Mouse (Mus musculus) kidney, adult 2 months (tissue): ENCODE measurements around the gene Gpr158. TPM values are rescaled to one million over a fixed set of nuclear protein-coding genes. Genes with fewer than 3 reads are reported as not detected.
A peak's percentile ranks its signal among the peaks of the same experiment; 100 is the strongest.
"Not testable (repeated sequence)": the region's sequence is repeated elsewhere in the genome, so short reads cannot be mapped to it uniquely, and the experiment has no call there.

Source experiments
- DNase-seq: peaks from one replicate; pipeline ENCODE4 v3.0.0; 2021
- H3K27ac ChIP-seq: fragments of 200-500 bp; 2 replicates; pipeline ENCODE4 v1.5.1; 2012; ENCODE audit warnings: low read depth, low read length, control low read depth, inconsistent platforms; ENCODE audit not compliant: insufficient read depth
- H3K27me3 ChIP-seq: fragments of 200-500 bp; replicated peaks from 2 replicates; pipeline ENCODE4 v1.6.1; 2012; ENCODE audit warnings: mild to moderate bottlenecking, moderate library complexity, low read length, inconsistent platforms; ENCODE audit not compliant: control insufficient read depth, insufficient read depth
- H3K36me3 ChIP-seq: fragments of 200-500 bp; 2 replicates; pipeline ENCODE4 v1.6.1; 2012; ENCODE audit warnings: mild to moderate bottlenecking, moderate library complexity, low read length, inconsistent platforms; ENCODE audit not compliant: control insufficient read depth, insufficient read depth
- H3K4me1 ChIP-seq: fragments of 200-500 bp; 2 replicates; pipeline ENCODE4 v1.6.1; 2011; ENCODE audit warnings: low read length; ENCODE audit not compliant: control insufficient read depth, insufficient read depth
- H3K4me3 ChIP-seq: fragments of 200-500 bp; 2 replicates; pipeline ENCODE4 v1.5.1; 2011; ENCODE audit warnings: mild to moderate bottlenecking, low read depth, low read length, control low read depth; ENCODE audit not compliant: insufficient read depth
- CTCF ChIP-seq: fragments of 200-500 bp; conservative IDR thresholded peaks from 2 replicates; pipeline ENCODE4 v1.5.1; 2011; ENCODE audit warnings: low read depth, mild to moderate bottlenecking, control low read depth, low read length, moderate library complexity, mixed read lengths; ENCODE audit not compliant: insufficient read depth, insufficient read length
- POLR2A ChIP-seq: fragments of 200-500 bp; IDR thresholded peaks from one replicate; pipeline ENCODE4 v1.6.1; 2011; ENCODE audit warnings: low read depth, low read length, control low read depth
- WGBS: fragments of 180-500 bp; shearing (Covaris S2); methylation state at CpG from one replicate; pipeline ENCODE4 v1.1.7; 2018; 5-methylcytosine and 5-hydroxymethylcytosine counted together
- polyA plus RNA-seq: library from polyadenylated mRNA; depleted of rRNA; stranded (reverse); fragments of >200 nt; gene quantifications from 2 replicates; pipeline ENCODE4 v1.2.3, GENCODE M21; 2012

Gene Gpr158
- polyA plus RNA-seq, 1 experiment, result 0.09 TPM

DNA sequence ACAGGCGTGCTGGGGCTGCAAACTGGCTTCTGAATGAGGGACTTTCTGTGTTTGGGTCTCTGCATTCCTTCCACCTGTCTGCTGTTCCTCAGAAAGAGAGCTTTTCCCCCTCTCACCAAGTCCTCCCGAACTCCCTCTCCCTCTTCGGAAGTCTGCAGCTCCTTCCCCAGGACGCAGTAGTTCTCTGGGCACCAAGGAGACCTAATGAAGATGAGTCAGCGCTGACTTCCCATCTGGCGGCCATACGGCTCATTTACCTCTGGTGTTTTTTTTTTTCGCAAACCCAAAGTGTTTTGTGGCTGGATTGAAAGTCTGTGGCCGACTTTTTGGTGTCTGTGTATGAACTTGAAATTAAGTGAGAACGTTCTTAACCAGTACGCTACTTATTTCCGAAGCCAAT, 30.0 kb downstream of the Gpr158 start:
- 82% methylated on average over 12 of the region's 12 CpGs for WGBS
- no peaks in the 10 kb centered on the region for H3K27me3 ChIP-seq
- H3K27ac ChIP-seq, result no peak overlapping the region
- H3K4me3 ChIP-seq, result no peak overlapping the region
- H3K4me1 ChIP-seq, result no peaks in the 10 kb centered on the region; the same call in 1 of the 2 replicates
- no peak for DNase-seq
- TF ChIP-seq POLR2A (no peak), CTCF (no peak)
- no peaks in the 10 kb centered on the region for H3K36me3 ChIP-seq

GRCm38 (mm10) chr2:21399657-21400056, 32.3 kb downstream of the Gpr158 start:
- Histone ChIP-seq H3K27me3 (no peaks in the 10 kb centered on the region), H3K4me1 (no peaks in the 10 kb centered on the region; the same call in 1 of the 2 replicates), H3K4me3 (no peak overlapping the region), H3K27ac (no peak overlapping the region), H3K36me3 (no peaks in the 10 kb centered on the region)
- 80% methylated on average over 3 of the region's 3 CpGs for WGBS
- TF ChIP-seq CTCF, result no peak
- TF ChIP-seq POLR2A, result no peak
- no peak for DNase-seq

DNA sequence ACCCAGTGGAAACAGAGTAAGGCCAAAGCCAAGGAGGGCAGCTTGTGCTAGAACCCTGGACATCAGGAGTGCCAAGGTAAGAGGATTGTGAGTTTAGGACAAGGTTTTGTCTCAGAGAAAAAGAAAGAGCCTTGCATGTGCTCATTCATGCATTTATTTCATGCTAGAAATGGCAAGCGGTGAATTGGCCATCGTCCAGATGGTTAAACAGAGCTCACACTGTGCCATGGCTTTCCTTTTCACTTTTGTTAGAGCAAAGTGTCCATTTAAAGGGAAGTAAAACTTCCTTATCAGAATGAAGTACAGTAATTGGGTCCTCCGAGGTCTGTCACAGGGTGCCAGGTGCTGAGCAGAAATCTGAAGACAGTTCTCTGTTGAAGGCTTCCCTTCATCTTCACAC, 38.3 kb downstream of the Gpr158 start:
- H3K27me3 ChIP-seq, result no peaks in the 10 kb centered on the region
- H3K4me1 ChIP-seq, result no peaks in the 10 kb centered on the region
- no peak overlapping the region for H3K27ac ChIP-seq
- TF ChIP-seq CTCF, result no peak
- no peak for TF ChIP-seq POLR2A
- no peaks in the 10 kb centered on the region for H3K36me3 ChIP-seq
- DNase-seq, result peak; percentile 27
- 75% methylated on average over 3 of the region's 3 CpGs for WGBS
- H3K4me3 ChIP-seq, result no peak overlapping the region

- Histone ChIP-seq H3K27me3 (no peaks in the 10 kb centered on the region), H3K27ac (no peak overlapping the region), H3K4me3 (no peak overlapping the region), H3K4me1 (no peaks in the 10 kb centered on the region), H3K36me3 (no peaks in the 10 kb centered on the region)
- WGBS, result 94% methylated on average over 2 of the region's 2 CpGs
- no peak for DNase-seq
- TF ChIP-seq CTCF (no peak), POLR2A (no peak)
These were observed 40.2 kb downstream of the Gpr158 start for GRCm38 (mm10) chr2:21407443-21407985.

DNA sequence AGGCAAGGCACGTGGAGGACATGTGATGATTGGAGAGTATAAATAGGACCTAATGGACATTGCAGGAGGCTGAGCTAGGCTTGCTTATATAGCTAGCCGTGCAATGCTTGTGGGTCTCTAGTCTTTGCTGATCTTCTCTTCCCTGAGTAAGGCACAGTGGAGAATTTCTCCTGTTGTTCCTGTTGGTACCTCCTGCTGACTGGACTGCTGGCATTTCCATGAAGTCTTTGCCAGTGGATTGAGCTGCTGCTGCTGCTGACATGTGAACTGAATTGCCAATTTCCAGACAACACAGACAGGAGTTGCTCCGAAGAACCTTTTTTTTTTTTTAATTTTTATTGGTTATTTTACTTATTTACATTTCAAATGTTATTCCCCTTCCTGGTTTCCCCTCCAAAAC, 41.5 kb downstream of the Gpr158 start:
- Histone ChIP-seq H3K4me3 (no peak overlapping the region), H3K27me3 (no peaks in the 10 kb centered on the region), H3K4me1 (no peaks in the 10 kb centered on the region), H3K36me3 (no peaks in the 10 kb centered on the region), H3K27ac (no peak overlapping the region)
- DNase-seq, result no peak
- no peak for TF ChIP-seq POLR2A
- WGBS, result 79% methylated on average over 3 of the region's 3 CpGs

DNA sequence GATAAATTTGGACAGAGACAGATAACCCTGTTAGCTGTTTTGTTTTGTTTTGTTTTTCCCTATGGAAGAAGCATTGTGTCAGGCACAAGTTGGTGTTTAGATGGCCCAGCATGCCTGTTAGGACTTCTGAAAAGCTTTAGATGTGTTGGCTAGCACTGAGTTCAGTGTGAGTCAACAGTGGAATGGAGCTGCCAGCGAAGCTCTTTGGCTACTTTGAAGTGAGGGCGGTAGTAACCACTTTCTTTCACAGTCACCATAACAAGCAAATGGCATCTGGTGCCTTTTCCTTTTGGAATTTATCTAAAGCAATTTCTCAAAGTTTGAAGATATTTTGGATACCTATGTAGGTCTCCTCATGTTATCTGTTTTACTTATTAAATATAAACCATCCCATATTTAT, 62.9 kb downstream of the Gpr158 start:
- TF ChIP-seq CTCF, result no peak
- TF ChIP-seq POLR2A, result no peak
- Histone ChIP-seq H3K36me3 (no peaks in the 10 kb centered on the region), H3K4me1 (no peaks in the 10 kb centered on the region), H3K27ac (no peak overlapping the region), H3K4me3 (no peak overlapping the region), H3K27me3 (no peaks in the 10 kb centered on the region)
- no peak for DNase-seq
- WGBS, result 75% methylated on average over 2 of the region's 2 CpGs

DNA sequence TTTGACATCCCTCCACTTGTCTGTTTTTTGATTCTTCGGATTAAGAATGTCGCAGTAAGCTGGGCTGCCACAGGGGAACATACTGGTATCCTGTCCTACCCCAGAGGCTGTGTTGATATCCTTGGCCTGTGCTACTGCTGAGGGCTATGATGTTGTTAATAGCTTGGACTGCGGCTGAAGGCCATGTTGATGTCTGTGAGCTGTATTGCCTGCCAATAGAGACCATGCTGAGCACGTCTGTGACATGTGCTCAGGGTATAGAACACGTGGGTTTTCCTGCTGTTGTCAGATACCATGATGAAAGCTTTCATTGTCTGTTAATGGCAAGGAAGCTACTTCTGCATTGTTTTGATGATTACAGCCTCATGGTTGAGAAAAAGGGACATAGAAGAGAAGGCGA, 63.8 kb downstream of the Gpr158 start:
- H3K27ac ChIP-seq, result no peak overlapping the region
- no peaks in the 10 kb centered on the region for H3K27me3 ChIP-seq
- no peaks in the 10 kb centered on the region for H3K4me1 ChIP-seq
- TF ChIP-seq POLR2A, result no peak
- no peak for TF ChIP-seq CTCF
- 71% methylated on average over 6 of the region's 6 CpGs for WGBS
- no peak for DNase-seq
- no peaks in the 10 kb centered on the region for H3K36me3 ChIP-seq
- H3K4me3 ChIP-seq, result no peak overlapping the region

DNA sequence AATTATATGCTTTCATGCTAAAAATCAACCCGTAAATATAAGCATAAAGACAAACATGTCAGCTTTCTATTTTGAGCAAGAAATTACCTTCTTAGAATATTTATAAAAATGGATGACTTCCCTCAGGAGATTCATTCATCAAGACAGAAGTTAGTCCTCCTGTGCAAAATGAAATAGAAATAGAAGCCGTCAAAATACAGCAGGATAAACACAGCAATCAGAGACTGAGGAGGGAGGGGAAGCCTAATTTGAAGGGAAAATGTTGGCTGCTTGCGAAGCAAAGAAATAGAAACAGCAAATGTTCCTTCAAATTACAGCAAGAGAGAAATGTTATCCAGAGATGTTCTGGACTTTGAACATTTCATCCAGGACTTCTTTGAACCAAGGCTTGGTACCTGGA, 72.3 kb downstream of the Gpr158 start:
- H3K4me1 ChIP-seq, result no peaks in the 10 kb centered on the region
- TF ChIP-seq CTCF (no peak), POLR2A (no peak)
- WGBS, result 84% methylated on average over 3 of the region's 3 CpGs
- H3K36me3 ChIP-seq, result no peaks in the 10 kb centered on the region
- no peak overlapping the region for H3K27ac ChIP-seq
- DNase-seq, result no peak
- no peaks in the 10 kb centered on the region for H3K27me3 ChIP-seq
- H3K4me3 ChIP-seq, result no peak overlapping the region

DNA sequence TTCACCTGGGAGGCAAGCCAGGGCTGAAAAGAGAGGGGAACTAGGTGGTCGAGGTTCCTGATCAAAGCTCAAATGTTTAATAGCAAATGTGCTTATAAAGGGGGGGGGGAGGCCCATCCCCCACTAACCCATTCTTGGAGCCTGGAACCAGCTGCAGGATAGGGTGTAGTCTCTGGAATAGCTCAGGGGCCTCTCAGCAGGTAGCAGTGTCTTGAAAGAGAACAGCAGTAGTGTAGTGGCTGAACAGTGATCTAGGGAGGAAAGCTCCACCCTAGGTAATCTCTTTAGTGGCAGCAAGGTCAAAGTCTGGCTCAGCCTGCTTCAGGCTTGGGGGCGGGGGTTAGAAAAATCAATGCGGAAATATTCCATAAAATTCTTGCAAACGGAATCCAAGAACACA, 93.3 kb downstream of the Gpr158 start:
- H3K27ac ChIP-seq, H3K4me3 ChIP-seq: not testable (repeated sequence)

More for the DNA sequence above, 93.3 kb downstream of the Gpr158 start:
- not testable (repeated sequence) for H3K27me3 ChIP-seq, DNase-seq, H3K36me3 ChIP-seq, H3K4me1 ChIP-seq
- WGBS, result 90% methylated on average over 4 of the region's 4 CpGs
